Mouse (Mus musculus) brown adipose tissue, adult 24 weeks (tissue): ENCODE measurements around the gene Med13l. TPM values are rescaled to one million over a fixed set of nuclear protein-coding genes. Genes with fewer than 3 reads are reported as not detected.

Experiments used
- H3K27ac ChIP-seq: fragments of 200-500 bp; replicated peaks from 2 replicates; pipeline ENCODE4 v1.5.1; 2012; ENCODE audit warnings: low read depth, mild to moderate bottlenecking, low read length
- H3K4me1 ChIP-seq: fragments of 200-500 bp; 2 replicates; pipeline ENCODE4 v1.6.1; 2012; ENCODE audit warnings: low read length, mixed read lengths; ENCODE audit not compliant: control insufficient read depth, insufficient read depth, insufficient read length
- H3K4me3 ChIP-seq: fragments of 200-500 bp; 2 replicates; pipeline ENCODE4 v1.5.1; 2012; ENCODE audit warnings: low read depth, mild to moderate bottlenecking, low read length, moderate library complexity; ENCODE audit not compliant: insufficient read depth
- polyA plus RNA-seq: library from polyadenylated mRNA; stranded (reverse); fragments of >200 nt; gene quantifications from 2 replicates; pipeline ENCODE4 v1.2.4, GENCODE M21; 2012; ENCODE audit not compliant: missing spikeins, insufficient read depth, insufficient read length

Med13l gene
- polyA plus RNA-seq, 1 experiment: 11.4 TPM

DNA sequence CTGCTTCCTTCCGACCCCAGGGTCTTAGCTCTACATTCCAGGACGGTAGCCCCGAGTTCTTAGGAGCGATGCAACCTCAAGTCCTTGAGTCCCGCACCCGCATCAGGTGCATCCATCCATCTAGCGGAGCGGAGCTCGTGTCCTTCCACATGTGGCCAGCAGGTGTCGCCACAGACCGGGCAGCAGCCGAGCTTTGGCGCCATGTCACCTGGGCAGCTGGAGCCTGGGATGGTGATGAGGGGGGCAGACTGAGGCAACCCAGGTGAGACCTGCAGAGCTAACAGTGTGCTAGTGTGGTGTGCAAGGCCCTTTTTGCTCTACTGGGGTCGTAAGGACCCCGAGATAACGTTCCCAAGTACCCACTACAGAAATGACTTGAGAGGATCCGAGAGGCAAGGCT lies 221.1 kb downstream of the Med13l start:
- Histone ChIP-seq H3K27ac (no peak overlapping the region), H3K4me1 (no peaks in the 10 kb centered on the region), H3K4me3 (no peak overlapping the region)

DNA sequence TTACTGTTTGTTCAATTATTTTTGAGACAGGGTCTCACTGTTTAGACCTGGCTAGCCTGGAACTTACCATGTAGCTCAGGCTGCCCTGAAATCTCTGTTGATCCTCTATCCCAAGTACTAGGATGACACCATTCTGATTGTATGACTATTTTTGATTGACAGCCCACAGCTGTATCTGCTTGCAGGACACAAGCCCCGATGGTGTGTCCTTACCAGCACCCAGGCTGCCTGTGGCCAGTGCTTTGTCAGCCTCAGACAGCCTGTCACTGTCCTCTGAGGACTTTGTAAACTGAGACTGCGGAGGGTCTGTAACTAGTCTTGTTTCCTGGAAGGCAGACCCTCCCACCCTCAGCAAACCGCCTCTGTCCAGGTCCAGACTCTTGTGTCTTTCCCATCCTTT lies 221.7 kb downstream of the Med13l start:
- Histone ChIP-seq H3K4me1 (no peaks in the 10 kb centered on the region), H3K4me3 (no peak overlapping the region), H3K27ac (no peak overlapping the region)

DNA sequence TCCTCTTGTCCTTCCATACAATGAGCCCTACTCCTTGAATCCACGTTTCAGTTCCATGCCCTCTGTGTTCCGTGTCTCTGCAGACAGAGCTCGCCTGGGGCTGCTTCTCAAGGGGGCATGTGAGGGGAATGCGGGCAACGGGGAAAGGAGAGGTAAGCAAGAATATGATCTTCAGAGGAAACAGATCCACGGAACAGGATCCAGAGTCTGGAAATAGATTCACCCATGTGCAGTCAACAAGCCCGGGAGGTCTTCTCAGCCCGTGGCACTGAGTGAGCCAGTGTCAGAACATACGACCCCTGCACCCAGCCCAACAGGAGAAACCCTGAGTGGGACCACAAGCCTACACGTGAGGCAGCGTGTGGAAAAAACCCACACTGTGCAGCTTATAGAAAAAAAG lies 228.7 kb downstream of the Med13l start:
- Histone ChIP-seq H3K4me1 (no peaks in the 10 kb centered on the region), H3K4me3 (no peak overlapping the region), H3K27ac (no peak overlapping the region)

DNA sequence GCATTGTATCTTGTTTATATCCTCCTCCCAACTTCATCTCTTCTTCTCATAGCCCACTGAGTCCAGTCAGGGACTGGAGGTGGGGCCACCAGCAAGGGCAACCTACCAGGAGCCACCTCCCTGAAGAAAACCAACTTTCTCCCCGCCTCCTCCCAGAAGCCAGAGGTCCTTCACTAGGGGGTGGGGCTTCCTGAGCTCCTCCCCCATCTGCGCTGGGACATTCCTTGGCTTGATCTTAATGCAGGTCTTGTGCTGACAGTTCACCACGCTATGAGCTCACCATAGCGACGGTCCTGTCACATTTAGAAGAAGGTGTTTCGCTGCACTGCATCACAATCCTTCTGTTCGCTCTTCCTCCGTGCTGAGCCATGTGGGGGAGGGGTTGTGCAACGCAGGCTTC lies 229.3 kb downstream of the Med13l start:
- H3K4me1 ChIP-seq: no peaks in the 10 kb centered on the region
- no peak overlapping the region for H3K4me3 ChIP-seq
- H3K27ac ChIP-seq: no peak overlapping the region

DNA sequence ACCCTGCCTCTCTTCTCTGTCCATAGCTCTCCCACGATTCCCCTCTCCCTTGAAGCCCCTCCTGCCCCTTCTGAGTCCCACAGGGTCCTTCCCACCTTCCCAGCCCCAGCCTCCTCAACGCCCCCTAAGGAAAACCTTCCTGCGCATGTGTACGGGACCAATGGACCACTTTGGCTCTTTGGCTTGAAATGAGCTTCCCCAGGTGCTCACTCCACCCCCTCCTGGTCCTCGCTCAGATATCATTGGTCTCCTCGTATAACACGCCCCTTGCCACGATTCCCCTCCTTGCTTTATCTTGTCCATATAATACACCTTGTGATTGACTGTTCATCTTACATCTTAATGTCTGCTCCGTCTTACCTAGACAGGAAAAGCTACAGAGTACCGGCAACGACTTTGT lies 237.3 kb downstream of the Med13l start:
- Histone ChIP-seq H3K4me3 (no peak overlapping the region), H3K27ac (no peak overlapping the region), H3K4me1 (no peaks in the 10 kb centered on the region)

DNA sequence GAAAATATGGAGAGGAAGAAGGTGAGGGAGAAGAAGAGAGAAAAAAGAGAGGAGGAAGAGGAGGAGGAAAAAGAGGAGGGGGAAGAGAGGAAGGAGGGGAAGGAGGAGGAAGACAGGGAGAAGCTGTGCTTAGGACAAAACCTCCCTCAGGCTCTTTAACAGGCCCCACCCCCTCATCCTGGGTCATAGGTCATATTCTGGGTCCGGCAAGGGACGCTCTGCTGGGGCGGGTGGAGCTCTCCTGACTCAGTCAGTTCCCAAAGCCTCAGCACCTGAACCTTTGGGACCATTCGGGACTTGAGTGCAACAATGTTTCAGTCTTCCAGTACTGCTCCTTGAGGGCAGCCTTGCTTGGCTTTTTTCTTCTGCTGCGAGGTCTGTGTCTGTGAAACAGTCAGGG lies 241.1 kb downstream of the Med13l start:
- no peak overlapping the region for H3K27ac ChIP-seq
- no peak overlapping the region for H3K4me3 ChIP-seq
- no peaks in the 10 kb centered on the region for H3K4me1 ChIP-seq

DNA sequence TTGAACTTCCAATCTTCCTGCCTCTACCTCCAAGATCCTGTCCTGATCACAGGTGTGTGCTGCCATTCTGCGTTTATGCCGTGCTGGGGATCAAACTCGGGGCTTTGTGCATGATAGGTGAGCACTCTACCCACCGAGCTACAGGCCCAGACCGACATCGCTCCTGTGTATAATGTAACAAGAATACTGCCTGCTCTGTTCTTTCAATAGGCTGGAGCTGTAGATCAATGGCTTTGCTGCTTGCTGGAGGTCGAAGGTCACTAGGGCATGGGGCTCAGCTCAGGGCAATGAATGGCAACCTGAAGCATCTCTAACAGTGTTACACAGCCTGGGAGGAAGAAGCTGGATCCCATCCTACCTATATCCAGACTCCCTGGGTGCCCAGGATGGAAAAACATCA lies 241.6 kb downstream of the Med13l start:
- Histone ChIP-seq H3K4me3 (no peak overlapping the region), H3K4me1 (no peaks in the 10 kb centered on the region), H3K27ac (no peak overlapping the region)

DNA sequence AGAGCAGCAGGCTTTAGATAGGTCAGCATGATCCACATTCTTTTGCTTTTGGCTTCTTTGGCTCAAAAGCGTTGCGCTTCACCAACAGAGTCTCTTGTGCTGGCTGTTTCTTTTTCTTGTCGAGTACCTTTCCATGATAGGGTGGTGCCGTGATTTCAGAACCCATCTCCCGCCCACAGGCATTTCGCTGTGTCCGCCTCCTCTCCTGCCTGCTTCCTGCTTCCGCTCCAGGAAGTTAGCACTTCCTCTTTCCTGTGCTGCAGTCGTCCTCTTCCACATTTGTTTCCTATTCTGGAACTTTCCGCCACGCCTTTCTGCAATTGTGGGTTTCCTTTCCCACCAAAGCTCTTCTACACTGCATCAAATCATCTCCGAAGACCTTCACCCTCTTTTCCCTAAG lies 248.5 kb downstream of the Med13l start:
- H3K4me1 ChIP-seq: no peaks in the 10 kb centered on the region
- no peak overlapping the region for H3K27ac ChIP-seq
- H3K4me3 ChIP-seq: no peak overlapping the region

DNA sequence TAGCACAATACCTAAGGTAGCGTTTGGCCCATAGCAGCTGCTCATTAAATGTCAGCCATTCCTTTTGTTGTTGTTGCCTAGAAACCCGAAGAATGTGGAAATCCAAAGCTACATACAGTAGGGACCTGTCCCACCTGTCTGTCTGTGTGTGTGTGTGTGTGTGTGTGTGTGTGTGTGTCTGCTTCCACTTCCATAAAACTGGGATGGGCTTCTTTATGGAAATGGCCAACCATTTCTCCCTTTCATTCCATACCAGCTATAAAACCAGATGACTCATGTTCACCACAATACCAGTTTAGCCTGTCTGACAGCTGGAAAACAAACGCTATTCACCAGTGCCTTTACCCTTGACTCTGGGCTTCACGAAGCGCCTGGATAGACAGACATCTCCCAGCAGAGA lies 249.1 kb downstream of the Med13l start:
- H3K4me3 ChIP-seq: no peak overlapping the region
- no peaks in the 10 kb centered on the region for H3K4me1 ChIP-seq
- H3K27ac ChIP-seq: no peak overlapping the region

DNA sequence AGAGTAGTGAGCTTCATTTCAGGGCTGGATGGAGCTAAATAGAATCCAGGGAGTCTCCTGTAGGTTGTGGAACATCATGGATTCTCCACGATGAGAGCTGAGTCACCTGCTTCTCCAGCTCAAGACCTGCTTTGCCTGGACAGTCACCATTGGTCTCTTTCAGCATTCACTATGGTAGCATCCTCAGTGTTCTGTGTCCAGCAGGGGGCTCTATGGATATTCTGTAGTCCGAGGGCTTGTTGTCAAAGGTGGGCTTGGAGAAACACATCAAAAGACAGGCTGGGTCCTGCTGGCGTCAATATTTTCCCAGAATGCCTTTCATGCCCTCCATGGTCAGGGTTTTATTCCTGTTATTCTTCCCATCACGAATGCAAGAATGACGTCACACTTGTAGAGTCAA lies 251.2 kb downstream of the Med13l start:
- H3K27ac ChIP-seq: no peak overlapping the region
- no peaks in the 10 kb centered on the region for H3K4me1 ChIP-seq
- H3K4me3 ChIP-seq: no peak overlapping the region

DNA sequence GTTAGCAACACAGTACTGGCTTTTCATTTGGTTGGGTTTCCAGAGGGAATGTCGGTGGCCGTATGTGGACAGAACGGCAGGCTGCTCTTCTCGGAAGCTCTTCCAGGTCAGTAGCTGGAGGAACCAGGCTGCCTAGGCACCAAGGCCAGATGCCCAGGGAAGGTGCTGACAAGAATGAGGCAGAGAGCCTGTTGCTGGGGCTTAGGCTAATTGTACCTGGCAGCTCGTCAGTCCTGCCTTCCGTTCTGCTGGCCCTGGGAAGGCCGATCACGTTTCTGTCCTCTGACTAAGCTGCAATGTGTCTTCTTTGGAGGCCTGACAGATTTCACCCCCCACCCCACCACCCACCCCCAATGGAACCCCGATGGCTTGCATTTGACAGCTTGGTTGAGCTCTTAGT lies 251.9 kb downstream of the Med13l start:
- Histone ChIP-seq H3K27ac (no peak overlapping the region), H3K4me3 (no peak overlapping the region)

DNA sequence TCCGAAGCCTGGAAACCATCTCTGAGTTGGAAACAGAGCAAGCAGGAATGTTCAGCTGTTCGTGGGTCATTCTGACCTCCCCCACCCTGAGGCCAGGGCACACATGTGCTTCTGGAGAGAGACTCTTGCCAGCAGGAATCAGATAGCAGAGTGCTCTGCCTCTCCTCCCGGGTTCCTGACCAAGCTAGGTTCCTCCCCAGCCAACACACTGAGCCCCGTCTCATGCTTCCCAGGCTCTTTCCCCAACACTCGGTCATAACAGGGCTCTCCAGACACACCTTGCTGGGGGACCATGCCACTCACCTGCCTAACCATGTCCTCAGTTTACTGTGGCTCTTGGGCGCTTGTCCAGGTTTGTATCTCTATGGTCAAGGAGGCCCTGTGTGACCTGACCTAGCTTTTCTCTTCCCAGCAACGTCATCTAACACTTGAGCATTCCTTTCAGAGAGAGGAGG lies 252.5 kb downstream of the Med13l start:
- no peaks in the 10 kb centered on the region for H3K4me1 ChIP-seq
- H3K4me3 ChIP-seq: no peak overlapping the region
- H3K27ac ChIP-seq: no peak overlapping the region

More for the DNA sequence above, 251.9 kb downstream of the Med13l start:
- H3K4me1 ChIP-seq: no peaks in the 10 kb centered on the region

DNA sequence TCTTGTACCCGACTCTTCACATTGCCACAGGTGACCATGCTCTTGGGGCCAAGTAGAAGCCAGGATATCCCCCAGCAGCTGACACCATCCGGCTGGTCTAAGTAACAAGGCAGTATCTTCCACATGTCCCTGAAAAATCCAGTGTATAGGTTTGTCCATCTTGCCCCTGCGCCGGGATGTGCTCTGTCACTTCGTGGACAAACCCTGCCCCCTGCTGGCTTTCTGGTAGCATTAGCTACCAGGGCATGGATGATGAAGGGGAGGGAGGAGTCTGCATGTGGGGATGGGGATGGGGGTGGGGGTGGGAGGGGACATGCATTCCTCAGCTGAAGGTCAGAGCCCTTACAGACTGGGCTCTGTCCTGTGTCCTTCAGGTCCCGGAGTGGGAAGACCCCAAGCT lies 253.6 kb downstream of the Med13l start:
- no peak overlapping the region for H3K4me3 ChIP-seq
- H3K4me1 ChIP-seq: no peaks in the 10 kb centered on the region
- no peak overlapping the region for H3K27ac ChIP-seq
